Mouse (Mus musculus): ENCODE measurements at regions not wholly inside any gene's neighbourhood (a gene's known extent, or its start where the extent isn't known, plus 50 kb on each side); places are given as distances from the start of the nearest gene placed in this dataset.

DNA sequence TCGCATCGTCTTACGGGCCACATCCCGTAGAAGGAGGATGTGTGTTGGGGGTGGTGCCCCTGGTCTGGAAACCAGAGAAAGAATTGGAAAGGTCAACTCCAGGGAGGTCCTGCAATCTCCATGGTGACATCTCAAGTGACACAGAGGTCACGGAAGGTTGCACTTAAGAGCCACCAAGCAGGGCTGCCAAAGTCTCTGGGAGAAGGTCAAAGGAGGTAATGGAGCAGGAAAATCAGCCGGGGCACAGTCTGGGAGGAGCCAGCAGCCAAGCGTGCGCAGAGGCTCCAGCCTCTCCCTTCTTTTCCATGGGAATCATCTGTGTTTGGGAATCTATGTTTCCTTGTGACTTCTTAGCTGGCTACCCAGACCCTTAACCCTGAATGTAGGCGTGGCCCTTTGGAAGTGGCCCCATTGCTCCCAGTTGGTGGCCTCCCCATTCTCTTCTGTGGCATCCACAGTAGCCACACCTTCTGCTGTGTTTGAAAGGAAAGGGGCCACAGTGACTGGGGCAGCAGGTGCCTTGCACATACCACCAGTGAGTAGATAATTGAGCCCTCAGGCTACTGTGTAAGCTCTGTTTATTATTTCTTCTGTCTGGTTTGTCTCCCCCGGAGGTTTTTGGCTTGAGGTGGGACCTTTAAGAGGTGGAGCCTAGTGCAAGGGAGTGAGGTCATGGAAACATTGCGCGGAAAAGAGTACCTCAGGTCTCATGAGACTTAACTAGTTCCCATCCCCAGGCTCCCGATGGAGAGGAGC is 178.5 kb upstream of the Cops8 start:
- Histone ChIP-seq H3K4me3 (no peak overlapping the region), H3K27me3 (replicated peaks) (no peaks in the 10 kb centered on the region; the same call in 1 of the 2 replicates), H3K36me3 (replicated peaks) (no peaks in the 10 kb centered on the region), H3K9me3 (no peaks in the 10 kb centered on the region), H3K9ac (no peak overlapping the region), H3K27ac (no peak overlapping the region), H3K4me2 (no peak overlapping the region), H3K4me1 (no peaks in the 10 kb centered on the region; the same call in 1 of the 2 replicates)
- WGBS = 13% methylated on average over 13 of the region's 13 CpGs
- no peak for ATAC-seq (replicated peaks)

DNA sequence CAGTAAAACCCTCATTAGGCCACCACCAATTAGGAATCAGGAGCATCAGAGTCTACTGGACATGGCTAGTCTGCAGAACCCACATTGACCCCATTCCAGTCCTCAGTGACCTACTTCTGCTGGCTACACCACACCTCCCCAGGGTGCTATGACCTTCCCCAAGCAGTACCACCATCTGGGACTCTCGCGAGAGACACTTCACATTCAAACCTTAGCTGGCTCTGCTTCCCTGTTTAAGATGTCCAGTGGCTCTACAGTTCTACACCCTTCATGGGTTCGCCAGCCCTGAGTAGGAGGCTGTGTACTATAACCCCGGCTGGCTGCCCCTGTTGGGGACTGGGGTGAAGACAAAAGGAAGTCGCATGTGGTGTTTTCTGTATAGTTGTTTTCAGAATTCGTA is 174.4 kb upstream of the Cops8 start:
- no peak for ATAC-seq (replicated peaks)
- 94% methylated on average over 6 of the region's 6 CpGs for WGBS
- H3K9me3 ChIP-seq = no peaks in the 10 kb centered on the region
- H3K4me1 ChIP-seq = no peaks in the 10 kb centered on the region; the same call in 1 of the 2 replicates
- no peak overlapping the region for H3K27ac ChIP-seq
- no peaks in the 10 kb centered on the region; the same call in 1 of the 2 replicates for H3K27me3 ChIP-seq (replicated peaks)
- H3K9ac ChIP-seq = no peak overlapping the region
- no peaks in the 10 kb centered on the region for H3K36me3 ChIP-seq (replicated peaks)
- no peak overlapping the region for H3K4me2 ChIP-seq
- no peak overlapping the region for H3K4me3 ChIP-seq

DNA sequence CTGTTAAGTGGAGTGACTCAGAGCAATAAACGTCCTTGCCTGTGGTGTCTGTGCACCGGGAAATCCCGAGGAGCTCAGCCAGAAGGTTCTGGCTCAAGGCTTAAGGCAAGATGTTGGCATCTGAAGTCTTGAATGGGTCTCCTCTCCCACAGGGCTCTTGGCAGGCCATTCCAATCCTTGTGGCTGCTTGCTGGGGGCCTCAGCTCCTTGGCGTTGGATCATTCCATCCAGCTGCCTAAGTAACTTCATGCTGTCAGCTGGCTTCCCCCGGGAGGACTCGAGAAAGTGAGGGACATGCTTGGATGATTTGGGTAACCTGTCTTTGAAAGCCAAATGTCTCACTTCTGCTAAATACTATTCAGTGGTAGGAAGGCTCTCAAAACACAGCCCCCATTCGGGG is 174.0 kb upstream of the Cops8 start:
- Histone ChIP-seq H3K36me3 (replicated peaks) (no peaks in the 10 kb centered on the region), H3K4me3 (no peak overlapping the region), H3K4me1 (no peaks in the 10 kb centered on the region; the same call in 1 of the 2 replicates), H3K4me2 (no peak overlapping the region), H3K9ac (no peak overlapping the region), H3K27ac (no peak overlapping the region), H3K27me3 (replicated peaks) (no peaks in the 10 kb centered on the region; the same call in 1 of the 2 replicates), H3K9me3 (no peaks in the 10 kb centered on the region)
- no peak for ATAC-seq (replicated peaks)
- WGBS = 85% methylated on average over 7 of the region's 7 CpGs

DNA sequence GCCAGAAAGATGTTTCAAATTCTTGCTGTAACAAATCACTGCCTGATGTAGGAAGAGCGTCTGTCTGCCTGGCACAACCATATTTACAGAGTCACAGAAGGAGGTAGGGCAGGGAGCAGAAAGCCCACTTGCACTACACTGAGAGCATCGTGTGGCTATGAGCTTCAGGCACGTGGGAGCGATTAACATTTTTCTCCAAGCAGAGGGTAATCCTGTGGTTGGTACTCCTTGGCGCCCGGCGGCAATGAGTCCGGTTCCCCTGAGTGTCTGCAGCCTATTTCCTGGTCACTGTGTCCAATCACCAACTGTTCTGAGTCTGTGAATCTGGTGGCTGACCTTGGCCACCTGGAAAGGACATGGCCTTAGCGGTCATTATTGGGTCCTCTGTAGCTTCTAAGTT is 172.3 kb upstream of the Cops8 start:
- WGBS = 90% methylated on average over 9 of the region's 9 CpGs
- Histone ChIP-seq H3K4me1 (no peaks in the 10 kb centered on the region), H3K9ac (no peak overlapping the region), H3K9me3 (no peaks in the 10 kb centered on the region), H3K4me2 (no peak overlapping the region), H3K36me3 (replicated peaks) (no peaks in the 10 kb centered on the region), H3K27me3 (replicated peaks) (no peaks in the 10 kb centered on the region; the same call in 1 of the 2 replicates), H3K27ac (no peak overlapping the region), H3K4me3 (no peak overlapping the region)
- no peak for ATAC-seq (replicated peaks)

DNA sequence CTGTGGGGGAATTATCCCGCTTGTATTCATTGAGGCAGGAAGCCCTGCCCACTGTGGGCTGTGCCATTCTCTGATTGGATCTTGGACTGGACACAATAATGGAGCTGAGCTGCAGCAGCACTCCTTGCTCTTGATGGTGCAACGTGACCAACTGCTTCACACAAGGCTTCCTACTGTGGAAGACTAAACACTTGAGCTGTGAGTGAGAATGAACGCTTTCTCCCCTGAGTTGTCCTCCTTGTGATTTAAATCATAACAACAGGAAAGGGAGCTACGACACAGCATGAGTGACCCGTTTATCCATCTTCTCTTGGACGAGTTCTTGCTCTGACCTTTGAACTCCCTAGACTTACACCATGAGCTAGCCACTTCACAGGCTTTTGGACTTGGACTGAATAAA is 171.0 kb upstream of the Cops8 start:
- Histone ChIP-seq H3K27me3 (replicated peaks) (no peaks in the 10 kb centered on the region), H3K4me1 (no peaks in the 10 kb centered on the region), H3K4me2 (no peak overlapping the region), H3K9ac (no peak overlapping the region), H3K9me3 (no peaks in the 10 kb centered on the region), H3K27ac (no peak overlapping the region), H3K36me3 (replicated peaks) (no peaks in the 10 kb centered on the region), H3K4me3 (no peak overlapping the region)
- 63% methylated on average over 6 of the region's 6 CpGs for WGBS
- ATAC-seq (replicated peaks) = no peak

DNA sequence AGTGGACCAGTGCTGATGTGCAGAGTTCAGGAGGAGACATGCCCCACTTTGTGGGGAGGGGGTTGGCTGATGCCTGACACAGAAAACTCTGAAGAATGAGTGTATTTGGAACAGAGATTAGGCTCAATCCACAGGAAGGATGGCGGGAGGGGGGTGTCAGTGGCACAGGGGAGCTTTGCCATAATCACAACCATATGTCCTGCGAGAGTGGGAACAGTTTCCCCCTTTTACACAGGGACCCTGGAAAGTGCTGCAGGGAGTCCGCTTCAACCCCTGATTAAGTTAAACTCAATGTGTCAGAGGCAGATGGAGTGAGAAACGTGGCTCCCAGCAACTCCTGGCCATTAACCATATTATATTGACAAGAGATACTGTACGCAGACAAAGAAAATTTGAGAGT is 168.9 kb upstream of the Cops8 start:
- ATAC-seq (replicated peaks) = no peak
- no peak overlapping the region for H3K4me3 ChIP-seq
- H3K9me3 ChIP-seq = no peaks in the 10 kb centered on the region
- no peaks in the 10 kb centered on the region for H3K27me3 ChIP-seq (replicated peaks)
- WGBS = 73% methylated on average over 5 of the region's 5 CpGs
- no peak overlapping the region for H3K4me2 ChIP-seq
- H3K9ac ChIP-seq = no peak overlapping the region
- H3K4me1 ChIP-seq = no peaks in the 10 kb centered on the region
- H3K36me3 ChIP-seq (replicated peaks) = no peaks in the 10 kb centered on the region
- H3K27ac ChIP-seq = no peak overlapping the region

DNA sequence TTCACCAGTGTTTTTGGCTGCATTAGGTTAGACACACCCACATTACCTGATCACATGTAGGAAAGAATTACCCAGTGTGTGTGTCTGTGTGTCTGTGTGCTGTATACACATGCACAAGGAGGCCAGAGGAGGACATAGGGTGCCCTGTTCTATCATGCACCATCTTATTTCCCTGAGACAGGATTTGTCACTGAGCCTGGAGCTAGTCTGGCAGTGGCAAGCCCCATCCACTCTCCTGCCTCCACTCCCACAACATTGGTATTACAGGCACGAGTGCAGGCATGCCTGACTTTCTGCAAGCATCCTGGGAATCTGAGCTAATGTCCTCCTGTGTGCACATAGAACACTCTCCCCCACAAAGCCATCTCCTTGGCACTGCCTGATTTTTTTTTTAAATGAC is 162.1 kb upstream of the Cops8 start:
- H3K9me3 ChIP-seq = no peaks in the 10 kb centered on the region
- H3K9ac ChIP-seq = no peak overlapping the region
- ATAC-seq (replicated peaks) = 0 out of 2 replicates have a peak, but pooled peaks have one; percentile 37
- 0% methylated on average over 1 of the region's 1 CpGs for WGBS
- H3K4me1 ChIP-seq = peaks cover 7% of the 10 kb centered on the region
- H3K36me3 ChIP-seq (replicated peaks) = no peaks in the 10 kb centered on the region
- H3K4me3 ChIP-seq = no peak overlapping the region
- H3K27me3 ChIP-seq (replicated peaks) = no peaks in the 10 kb centered on the region
- no peak overlapping the region for H3K27ac ChIP-seq
- H3K4me2 ChIP-seq = no peak overlapping the region

DNA sequence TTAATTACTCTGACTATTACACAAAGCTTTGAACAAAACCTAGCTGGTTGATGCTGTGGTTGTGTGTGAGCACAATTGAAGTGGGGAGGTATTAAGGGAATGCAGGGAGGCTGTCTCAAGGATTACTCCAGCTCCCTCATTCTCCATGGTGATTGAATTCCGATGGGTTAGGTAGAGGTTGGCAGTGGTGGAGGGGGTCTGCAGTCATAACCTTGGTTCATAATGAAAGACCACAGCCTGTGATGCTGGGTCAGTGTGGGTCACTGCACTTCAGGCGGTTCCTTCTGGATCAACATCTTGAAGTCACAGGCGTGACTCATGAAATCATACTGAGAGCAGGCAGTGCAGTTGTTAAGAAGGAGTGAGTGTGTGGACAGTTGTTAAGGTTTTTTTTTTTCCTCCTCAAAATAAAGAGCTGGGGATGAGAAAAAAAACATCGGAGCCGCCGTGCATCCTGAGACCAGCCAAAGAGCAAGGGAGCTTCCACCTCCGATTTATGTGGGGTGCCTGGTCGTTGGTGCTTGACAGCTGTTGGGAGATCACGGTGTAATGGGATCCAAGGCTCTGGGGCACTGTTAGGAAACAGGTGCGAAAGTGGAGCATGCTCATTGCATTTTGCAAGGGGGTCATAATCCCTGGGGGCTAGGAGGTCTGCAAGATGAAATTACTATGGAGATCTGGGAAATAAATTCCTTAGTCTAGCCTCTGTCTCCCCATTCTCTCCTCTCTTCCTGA is 161.5 kb upstream of the Cops8 start:
- H3K4me1 ChIP-seq = peaks cover 7% of the 10 kb centered on the region
- no peaks in the 10 kb centered on the region for H3K36me3 ChIP-seq (replicated peaks)
- H3K9ac ChIP-seq = no peak overlapping the region
- WGBS = 35% methylated on average over 10 of the region's 10 CpGs
- H3K9me3 ChIP-seq = no peaks in the 10 kb centered on the region
- ATAC-seq (replicated peaks) = no peak
- no peak overlapping the region for H3K27ac ChIP-seq
- H3K4me3 ChIP-seq = no peak overlapping the region
- no peaks in the 10 kb centered on the region for H3K27me3 ChIP-seq (replicated peaks)
- H3K4me2 ChIP-seq = no peak overlapping the region

DNA sequence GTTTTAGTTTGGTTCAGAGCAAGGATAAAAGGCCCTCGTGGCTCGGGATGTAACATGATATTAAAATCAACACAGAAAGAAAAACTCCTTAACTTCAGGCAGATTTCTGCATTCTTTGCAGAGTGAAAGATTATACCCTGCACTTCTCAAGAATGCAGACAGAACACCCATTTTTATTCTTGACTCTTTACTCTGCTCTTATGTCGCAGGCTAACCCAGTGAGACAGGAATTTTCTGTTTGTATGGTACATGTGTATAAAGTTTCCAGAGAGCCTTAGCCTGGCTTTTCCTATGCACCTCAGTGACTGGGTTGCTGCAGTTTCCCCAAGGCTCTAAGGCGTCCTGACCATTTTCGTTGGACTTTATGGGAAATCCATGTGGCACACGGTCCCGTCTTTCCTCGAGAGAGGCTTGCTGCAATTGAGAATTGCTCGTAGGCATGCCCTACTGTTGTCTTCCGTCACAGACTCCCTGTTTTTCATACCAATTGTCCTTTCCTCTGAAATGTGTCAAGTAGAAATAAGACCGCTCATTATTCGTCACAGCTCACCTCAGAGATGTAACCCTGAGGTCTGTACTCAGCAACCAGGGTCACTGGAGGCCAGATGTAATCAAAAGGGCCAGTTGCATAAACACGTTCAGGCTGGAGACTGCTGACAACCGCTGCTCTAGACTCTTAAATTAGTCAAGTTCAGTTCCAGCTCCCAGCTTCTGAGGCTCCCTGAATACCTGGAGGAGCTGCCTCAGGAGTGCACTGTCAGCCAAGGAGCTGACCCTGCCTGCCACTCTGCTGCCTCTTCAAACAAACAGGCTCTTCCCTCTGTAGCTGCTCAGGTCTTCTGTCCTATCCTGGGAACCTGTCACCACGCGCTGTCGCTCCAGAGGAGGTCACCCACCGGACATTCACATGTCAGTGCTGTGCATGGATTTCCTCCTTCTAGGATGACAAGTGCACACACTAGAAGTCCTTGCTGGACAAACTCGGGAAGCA is 160.2 kb upstream of the Cops8 start:
- ATAC-seq (replicated peaks) = no peak
- Histone ChIP-seq H3K27me3 (replicated peaks) (no peaks in the 10 kb centered on the region), H3K4me3 (no peak overlapping the region), H3K36me3 (replicated peaks) (no peaks in the 10 kb centered on the region), H3K9me3 (no peaks in the 10 kb centered on the region), H3K4me2 (no peak overlapping the region), H3K9ac (no peak overlapping the region), H3K4me1 (peaks cover 7% of the 10 kb centered on the region), H3K27ac (no peak overlapping the region)
- 61% methylated on average over 19 of the region's 19 CpGs for WGBS

DNA sequence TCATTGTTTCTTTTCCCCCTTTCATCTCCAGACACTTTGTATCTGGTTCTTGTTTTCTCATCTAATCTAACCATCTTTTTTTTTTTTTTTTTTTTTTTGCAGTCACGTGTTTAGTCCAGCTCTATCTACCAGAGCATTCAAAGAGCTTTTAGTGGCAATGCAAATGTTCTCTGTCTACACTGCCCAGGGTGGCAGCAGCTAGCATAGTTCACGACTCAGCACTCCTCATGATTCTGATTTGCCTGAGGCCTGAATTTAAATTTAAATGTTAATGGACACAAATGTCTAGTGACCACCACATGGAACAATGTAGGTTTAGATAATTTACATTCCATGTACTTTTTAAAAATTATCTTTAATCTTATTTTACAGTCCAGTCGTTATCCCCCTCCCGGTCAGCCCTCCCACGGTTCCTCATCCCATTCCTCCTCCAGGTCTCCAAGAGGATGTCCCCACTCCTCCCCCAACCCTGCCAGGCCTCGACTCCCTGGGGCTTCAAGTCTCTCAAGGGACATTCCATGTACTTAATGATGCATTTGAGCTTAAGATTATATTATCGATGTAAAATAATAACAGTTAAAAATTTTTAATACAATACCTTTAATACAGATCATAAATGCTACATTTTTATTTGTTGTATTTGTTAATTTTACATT is 153.1 kb upstream of the Cops8 start:
- H3K27me3 ChIP-seq (replicated peaks) = no peaks in the 10 kb centered on the region
- H3K9me3 ChIP-seq = no peaks in the 10 kb centered on the region
- no peaks in the 10 kb centered on the region for H3K4me1 ChIP-seq
- ATAC-seq (replicated peaks) = no peak
- WGBS = 22% methylated on average over 7 of the region's 7 CpGs
- no peak overlapping the region for H3K27ac ChIP-seq
- no peaks in the 10 kb centered on the region for H3K36me3 ChIP-seq (replicated peaks)
- H3K4me3 ChIP-seq = no peak overlapping the region
- no peak overlapping the region for H3K4me2 ChIP-seq
- H3K9ac ChIP-seq = no peak overlapping the region

DNA sequence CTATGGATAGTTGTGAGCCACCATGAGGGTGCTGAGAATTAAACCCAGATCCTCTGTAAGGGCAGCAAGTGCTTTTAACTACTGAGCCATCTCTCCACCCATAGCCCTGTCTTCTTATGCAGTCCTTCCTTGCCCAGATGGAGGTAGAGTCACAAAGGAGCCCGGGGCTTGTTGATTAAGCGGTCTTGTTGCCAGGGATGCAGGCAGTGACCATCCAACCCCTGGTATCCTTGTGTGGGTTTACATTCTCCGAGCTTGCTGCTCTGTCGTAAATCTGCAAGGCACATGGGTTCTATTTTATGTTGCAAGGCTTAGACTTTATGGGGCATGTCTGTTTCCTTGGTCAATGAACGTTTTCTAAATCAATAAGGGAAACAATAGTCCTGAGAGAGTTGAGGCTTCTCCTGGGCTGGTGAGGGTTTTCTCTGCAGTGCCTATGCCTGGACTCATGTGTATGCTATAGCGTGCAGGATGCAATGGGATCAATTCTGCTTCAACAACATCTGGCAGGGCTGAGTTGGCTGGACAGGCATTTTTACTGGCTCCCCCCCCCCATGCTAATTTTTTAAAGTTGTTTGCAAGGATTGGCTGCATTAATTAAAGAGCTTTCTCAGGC is 150.7 kb upstream of the Cops8 start:
- H3K27ac ChIP-seq = no peak overlapping the region
- 73% methylated on average over 6 of the region's 6 CpGs for WGBS
- no peaks in the 10 kb centered on the region; the same call in 1 of the 2 replicates for H3K27me3 ChIP-seq (replicated peaks)
- H3K9me3 ChIP-seq = no peaks in the 10 kb centered on the region
- peaks cover 1% of the 10 kb centered on the region for H3K4me1 ChIP-seq
- ATAC-seq (replicated peaks) = no peak
- H3K36me3 ChIP-seq (replicated peaks) = no peaks in the 10 kb centered on the region
- no peak overlapping the region for H3K4me3 ChIP-seq
- H3K4me2 ChIP-seq = no peak overlapping the region
- H3K9ac ChIP-seq = no peak overlapping the region
